Mouse (Mus musculus): ENCODE results near the gene Hnrnpa1. TPM values are rescaled to one million over a fixed set of nuclear protein-coding genes. Genes with fewer than 3 reads are reported as not detected.

The Hnrnpa1 gene
- polyA plus RNA-seq, 1 experiment from 2014 or later = 837 TPM

DNA sequence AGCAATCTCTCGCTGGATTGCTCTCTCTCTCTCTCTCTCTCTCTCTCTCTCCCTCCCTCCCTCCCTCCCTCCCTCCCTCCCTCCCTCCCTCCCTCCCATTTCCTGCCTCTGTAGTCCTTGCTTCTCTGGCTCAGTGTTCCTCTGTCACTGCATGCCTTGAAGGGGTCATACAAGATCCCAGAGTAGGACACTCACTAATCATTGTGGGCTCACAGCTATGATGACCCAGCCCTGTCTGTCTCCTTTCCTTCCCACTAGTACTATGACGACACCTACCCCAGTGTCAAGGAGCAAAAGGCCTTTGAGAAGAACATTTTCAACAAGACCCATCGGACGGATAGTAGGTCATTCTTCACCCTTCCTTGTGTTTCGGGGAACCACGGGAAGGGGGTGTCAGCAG, 50.2 kb downstream of the Hnrnpa1 start:
- Histone ChIP-seq H3K9me3 (ENCODE audit: control insufficient read depth, low read length) (no peaks in the 10 kb centered on the region), H3K4me2 (ENCODE audit: low read length) (no peak overlapping the region), H3K4me1 (replicated peaks; ENCODE audit: control insufficient read depth, insufficient read depth, low read length) (peaks cover 10% of the 10 kb centered on the region; the same call in 1 of the 2 replicates), H3K27ac (ENCODE audit: low read depth) (no peak overlapping the region), H3K4me3 (ENCODE audit: low read depth, low read length) (no peak overlapping the region), H3K36me3 (ENCODE audit: control insufficient read depth, insufficient read depth, low read length) (peaks cover 60% of the 10 kb centered on the region), H3K9ac (ENCODE audit: low read length) (no peak overlapping the region), H3K27me3 (replicated peaks; ENCODE audit: control insufficient read depth, insufficient read depth, low read length) (no peaks in the 10 kb centered on the region)
- 52% methylated on average over 6 of the region's 6 CpGs for WGBS
- DNase-seq (ENCODE audit: low spot score) = no peak
- ATAC-seq (replicated peaks; ENCODE audit: low FRiP score, low TSS enrichment, low read depth) = no peak

GRCm38 (mm10) chr15:103290843-103291242, 50.6 kb downstream of the Hnrnpa1 start:
- H3K27me3 ChIP-seq (replicated peaks; ENCODE audit: control insufficient read depth, insufficient read depth, low read length) = no peaks in the 10 kb centered on the region
- H3K9me3 ChIP-seq (ENCODE audit: control insufficient read depth, low read length) = no peaks in the 10 kb centered on the region
- peaks cover 10% of the 10 kb centered on the region; the same call in 1 of the 2 replicates for H3K4me1 ChIP-seq (replicated peaks; ENCODE audit: control insufficient read depth, insufficient read depth, low read length)
- WGBS = 65% methylated on average over 9 of the region's 9 CpGs
- no peak overlapping the region for H3K27ac ChIP-seq (ENCODE audit: low read depth)
- H3K36me3 ChIP-seq (ENCODE audit: control insufficient read depth, insufficient read depth, low read length) = peaks cover 64% of the 10 kb centered on the region
- DNase-seq (ENCODE audit: low spot score) (no peak), ATAC-seq (replicated peaks; ENCODE audit: low FRiP score, low TSS enrichment, low read depth) (no peak)
- no peak overlapping the region for H3K4me3 ChIP-seq (ENCODE audit: low read depth, low read length)
- H3K9ac ChIP-seq (ENCODE audit: low read length) = no peak overlapping the region
- H3K4me2 ChIP-seq (ENCODE audit: low read length) = no peak overlapping the region

GRCm38 (mm10) chr15:103292673-103293345, 52.6 kb downstream of the Hnrnpa1 start:
- 94% methylated on average over 4 of the region's 4 CpGs for WGBS
- H3K9me3 ChIP-seq (ENCODE audit: control insufficient read depth, low read length) = no peaks in the 10 kb centered on the region
- no peak overlapping the region for H3K9ac ChIP-seq (ENCODE audit: low read length)
- no peak for ATAC-seq (replicated peaks; ENCODE audit: low FRiP score, low TSS enrichment, low read depth)
- peaks cover 75% of the 10 kb centered on the region for H3K36me3 ChIP-seq (ENCODE audit: control insufficient read depth, insufficient read depth, low read length)
- no peak overlapping the region for H3K4me3 ChIP-seq (ENCODE audit: low read depth, low read length)
- H3K4me1 ChIP-seq (replicated peaks; ENCODE audit: control insufficient read depth, insufficient read depth, low read length) = peaks cover 11% of the 10 kb centered on the region; the same call in 1 of the 2 replicates
- H3K27me3 ChIP-seq (replicated peaks; ENCODE audit: control insufficient read depth, insufficient read depth, low read length) = no peaks in the 10 kb centered on the region
- H3K27ac ChIP-seq (ENCODE audit: low read depth) = no peak overlapping the region
- no peak for DNase-seq (ENCODE audit: low spot score)
- H3K4me2 ChIP-seq (ENCODE audit: low read length) = no peak overlapping the region

GRCm38 (mm10) chr15:103293375-103293774, 53.1 kb downstream of the Hnrnpa1 start:
- no peak for DNase-seq (ENCODE audit: low spot score)
- Histone ChIP-seq H3K27ac (ENCODE audit: low read depth) (no peak overlapping the region), H3K9ac (ENCODE audit: low read length) (no peak overlapping the region), H3K4me3 (ENCODE audit: low read depth, low read length) (no peak overlapping the region), H3K4me1 (replicated peaks; ENCODE audit: control insufficient read depth, insufficient read depth, low read length) (peaks cover 11% of the 10 kb centered on the region; the same call in 1 of the 2 replicates), H3K9me3 (ENCODE audit: control insufficient read depth, low read length) (no peaks in the 10 kb centered on the region), H3K4me2 (ENCODE audit: low read length) (no peak overlapping the region), H3K27me3 (replicated peaks; ENCODE audit: control insufficient read depth, insufficient read depth, low read length) (no peaks in the 10 kb centered on the region), H3K36me3 (ENCODE audit: control insufficient read depth, insufficient read depth, low read length) (peaks cover 81% of the 10 kb centered on the region)
- WGBS = 95% methylated on average over 2 of the region's 2 CpGs
- no peak for ATAC-seq (replicated peaks; ENCODE audit: low FRiP score, low TSS enrichment, low read depth)

GRCm38 (mm10) chr15:103294649-103295048, 54.4 kb downstream of the Hnrnpa1 start:
- Histone ChIP-seq H3K9me3 (ENCODE audit: control insufficient read depth, low read length) (no peaks in the 10 kb centered on the region), H3K9ac (ENCODE audit: low read length) (no peak overlapping the region), H3K27me3 (replicated peaks; ENCODE audit: control insufficient read depth, insufficient read depth, low read length) (no peaks in the 10 kb centered on the region), H3K4me3 (ENCODE audit: low read depth, low read length) (no peak overlapping the region), H3K27ac (ENCODE audit: low read depth) (no peak overlapping the region), H3K4me2 (ENCODE audit: low read length) (no peak overlapping the region), H3K4me1 (replicated peaks; ENCODE audit: control insufficient read depth, insufficient read depth, low read length) (peaks cover 22% of the 10 kb centered on the region), H3K36me3 (ENCODE audit: control insufficient read depth, insufficient read depth, low read length) (peaks cover 82% of the 10 kb centered on the region)
- WGBS = 90% methylated on average over 2 of the region's 2 CpGs
- DNase-seq (ENCODE audit: low spot score) (no peak), ATAC-seq (replicated peaks; ENCODE audit: low FRiP score, low TSS enrichment, low read depth) (no peak)

GRCm38 (mm10) chr15:103295851-103296250, 55.6 kb downstream of the Hnrnpa1 start:
- H3K9me3 ChIP-seq (ENCODE audit: control insufficient read depth, low read length) = no peaks in the 10 kb centered on the region
- no peak for DNase-seq (ENCODE audit: low spot score)
- no peak overlapping the region for H3K4me3 ChIP-seq (ENCODE audit: low read depth, low read length)
- ATAC-seq (replicated peaks; ENCODE audit: low FRiP score, low TSS enrichment, low read depth) = no peak
- no peak overlapping the region for H3K4me2 ChIP-seq (ENCODE audit: low read length)
- H3K27me3 ChIP-seq (replicated peaks; ENCODE audit: control insufficient read depth, insufficient read depth, low read length) = no peaks in the 10 kb centered on the region
- H3K4me1 ChIP-seq (replicated peaks; ENCODE audit: control insufficient read depth, insufficient read depth, low read length) = peaks cover 30% of the 10 kb centered on the region
- H3K27ac ChIP-seq (ENCODE audit: low read depth) = no peak overlapping the region
- peaks cover 73% of the 10 kb centered on the region for H3K36me3 ChIP-seq (ENCODE audit: control insufficient read depth, insufficient read depth, low read length)
- H3K9ac ChIP-seq (ENCODE audit: low read length) = no peak overlapping the region
- WGBS = 26% methylated on average over 5 of the region's 5 CpGs

MicroRNA genes within 50 kb of the gene (microRNA counts, 519-probe panel; counts per million panel counts)
- microRNA mmu-miR-148b = 4,194 counts per million, percentile 66 among the panel's probes with 10 or more counts

Small RNA genes lying within 50 kb of the gene (microRNA-seq; reads per million reads assigned to microRNA genes)
- 442 reads per million, percentile 71 among the genes with 10 or more reads in this experiment for gene Mir148b

Other genes starting within 250 kb of the Hnrnpa1 start
- 9.5 and 11.9 TPM in 2 replicates for gene Hoxc8, start 249.8 kb upstream of the Hnrnpa1 start, polyA plus RNA-seq (2014; fragmentation: Nextera tagmentation; extraction: Ambion mirVana)
- gene Hoxc6, start 242.2 kb upstream of the Hnrnpa1 start, polyA plus RNA-seq (2014; fragmentation: Nextera tagmentation; extraction: Ambion mirVana) = 6.1 and 9.6 TPM in 2 replicates
- 14.6 and 15.6 TPM in 2 replicates for gene Hoxc4, start 221.5 kb upstream of the Hnrnpa1 start, polyA plus RNA-seq (2014; fragmentation: Nextera tagmentation; extraction: Ambion mirVana)
- gene Smug1, start 73.3 kb upstream of the Hnrnpa1 start, polyA plus RNA-seq (2014; fragmentation: Nextera tagmentation; extraction: Ambion mirVana) = 21.8 and 23.5 TPM in 2 replicates
- 118 and 123 TPM in 2 replicates for gene Cbx5, start 616 bp upstream of the Hnrnpa1 start, polyA plus RNA-seq (2014; fragmentation: Nextera tagmentation; extraction: Ambion mirVana)
- gene Nfe2, start 18.0 kb downstream of the Hnrnpa1 start, polyA plus RNA-seq (2014; fragmentation: Nextera tagmentation; extraction: Ambion mirVana) = 1.8 and 1.9 TPM in 2 replicates
- gene Copz1, start 32.3 kb downstream of the Hnrnpa1 start, polyA plus RNA-seq (2014; fragmentation: Nextera tagmentation; extraction: Ambion mirVana) = 266 and 283 TPM in 2 replicates
- gene Gpr84, start 70.2 kb downstream of the Hnrnpa1 start, polyA plus RNA-seq (2014; fragmentation: Nextera tagmentation; extraction: Ambion mirVana) = 0.11 and 0.34 TPM in 2 replicates
- gene Zfp385a, start 99.7 kb downstream of the Hnrnpa1 start, polyA plus RNA-seq (2014; fragmentation: Nextera tagmentation; extraction: Ambion mirVana) = 7.2 and 7.5 TPM in 2 replicates
- gene Itga5, start 126.3 kb downstream of the Hnrnpa1 start, polyA plus RNA-seq (2014; fragmentation: Nextera tagmentation; extraction: Ambion mirVana) = 64.9 and 69.4 TPM in 2 replicates
- not detected in 2 replicates for gene Gtsf1, start 190.0 kb downstream of the Hnrnpa1 start, polyA plus RNA-seq (2014; fragmentation: Nextera tagmentation; extraction: Ambion mirVana)
- gene Gtsf2, start 208.0 kb downstream of the Hnrnpa1 start, polyA plus RNA-seq (2014; fragmentation: Nextera tagmentation; extraction: Ambion mirVana) = not detected in 2 replicates
- 3.2 TPM in 2 replicates for gene Nckap1l, start 213.4 kb downstream of the Hnrnpa1 start, polyA plus RNA-seq (2014; fragmentation: Nextera tagmentation; extraction: Ambion mirVana)